Mouse (Mus musculus) induced T-regulatory cell, adult 2 months (primary cell): ENCODE data around the gene Sowahb.

Experiments used
- DNase-seq: peaks from one replicate; pipeline ENCODE4 v3.0.0-alpha.2; 2012; ENCODE audit warnings: low read depth

The Sowahb gene

DNA sequence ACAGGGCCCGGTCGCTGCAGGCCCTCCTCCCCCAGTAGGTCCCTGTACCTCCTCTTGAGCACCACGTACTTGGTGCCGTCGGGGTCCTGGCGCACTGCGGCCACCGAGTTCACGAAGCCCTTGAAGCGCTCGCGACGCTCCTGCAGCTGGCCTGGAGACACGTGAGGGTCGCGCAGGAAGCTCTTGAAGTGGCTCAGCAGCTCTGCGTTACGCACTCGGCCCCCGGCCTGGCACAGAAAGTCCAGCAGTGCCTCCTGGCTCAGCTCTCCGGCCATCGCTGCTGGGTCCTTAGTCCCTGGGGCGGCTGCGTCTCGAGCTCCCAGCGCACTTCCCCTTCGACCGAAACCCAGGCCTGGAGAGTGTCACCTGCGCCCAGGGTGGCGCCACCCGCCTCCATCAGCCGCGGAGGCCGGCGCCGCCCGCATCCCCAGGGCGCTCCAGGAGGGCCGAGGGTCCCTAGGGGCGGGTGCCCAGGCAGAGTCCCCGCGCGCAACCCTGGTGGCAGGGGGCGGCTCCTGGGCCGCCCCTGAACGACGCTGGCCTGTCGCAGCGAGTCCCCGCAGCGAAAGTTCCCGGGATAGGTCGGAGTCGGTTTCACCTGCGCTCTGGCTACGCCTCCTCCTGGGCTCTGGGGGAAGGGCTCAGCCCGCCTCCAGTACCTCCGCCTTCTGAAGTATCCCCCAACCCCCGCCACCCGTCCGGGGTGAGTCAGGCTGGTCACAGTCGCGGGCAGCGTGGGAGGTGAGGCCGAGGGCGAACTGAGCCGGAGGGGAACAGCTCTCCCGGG, at the start of gene Sowahb:
Gene Sowahb, minus strand, starts transcription at position 439 of the 787 bp plus-strand sequence.
- peak; percentile 28 for DNase-seq

DNA sequence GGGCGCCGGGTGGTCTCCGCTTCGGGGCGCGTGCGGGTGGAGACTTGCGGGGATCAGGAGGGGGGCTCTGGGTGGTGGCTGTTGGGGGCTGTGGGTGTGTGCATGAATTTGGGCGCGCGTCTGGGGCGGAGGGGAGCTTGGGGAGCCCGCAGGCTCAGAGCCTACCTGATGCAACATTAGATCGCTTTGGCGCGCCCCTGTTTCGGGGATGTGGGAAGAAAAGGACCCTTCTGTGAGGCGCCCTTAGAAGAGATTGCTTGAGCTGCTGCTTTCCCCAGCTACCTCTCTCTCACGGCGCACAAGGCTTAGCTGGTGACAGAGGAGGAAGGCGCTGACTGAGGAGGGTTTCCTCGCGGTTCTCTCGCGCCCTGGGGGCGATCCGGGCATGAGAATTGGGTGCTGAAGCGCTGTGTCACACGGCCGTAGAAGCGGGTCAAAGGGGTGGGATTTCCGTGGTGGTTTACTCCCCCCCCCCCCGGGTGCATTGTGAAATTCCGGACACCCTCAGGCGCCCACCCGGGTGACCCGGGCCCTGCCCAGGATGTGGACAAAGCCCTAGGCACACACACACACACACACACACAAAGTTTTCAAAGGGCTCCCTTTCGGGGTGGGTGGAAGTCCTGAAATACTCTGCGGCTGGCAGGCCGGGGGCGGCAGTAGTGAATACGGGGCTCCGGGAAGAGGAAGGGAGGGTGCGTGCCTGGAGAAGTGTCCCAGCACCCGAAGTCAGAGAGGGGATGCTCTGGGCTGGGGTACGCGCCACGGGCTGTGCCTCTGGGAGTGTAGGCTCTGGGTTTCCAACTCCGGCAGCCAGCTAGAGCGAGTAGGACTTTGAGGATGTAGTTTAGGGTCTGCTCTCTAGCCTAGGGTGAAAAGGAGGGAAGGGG, 49.1 kb upstream of the Sowahb start:
- peak; percentile 63 for DNase-seq

DNA sequence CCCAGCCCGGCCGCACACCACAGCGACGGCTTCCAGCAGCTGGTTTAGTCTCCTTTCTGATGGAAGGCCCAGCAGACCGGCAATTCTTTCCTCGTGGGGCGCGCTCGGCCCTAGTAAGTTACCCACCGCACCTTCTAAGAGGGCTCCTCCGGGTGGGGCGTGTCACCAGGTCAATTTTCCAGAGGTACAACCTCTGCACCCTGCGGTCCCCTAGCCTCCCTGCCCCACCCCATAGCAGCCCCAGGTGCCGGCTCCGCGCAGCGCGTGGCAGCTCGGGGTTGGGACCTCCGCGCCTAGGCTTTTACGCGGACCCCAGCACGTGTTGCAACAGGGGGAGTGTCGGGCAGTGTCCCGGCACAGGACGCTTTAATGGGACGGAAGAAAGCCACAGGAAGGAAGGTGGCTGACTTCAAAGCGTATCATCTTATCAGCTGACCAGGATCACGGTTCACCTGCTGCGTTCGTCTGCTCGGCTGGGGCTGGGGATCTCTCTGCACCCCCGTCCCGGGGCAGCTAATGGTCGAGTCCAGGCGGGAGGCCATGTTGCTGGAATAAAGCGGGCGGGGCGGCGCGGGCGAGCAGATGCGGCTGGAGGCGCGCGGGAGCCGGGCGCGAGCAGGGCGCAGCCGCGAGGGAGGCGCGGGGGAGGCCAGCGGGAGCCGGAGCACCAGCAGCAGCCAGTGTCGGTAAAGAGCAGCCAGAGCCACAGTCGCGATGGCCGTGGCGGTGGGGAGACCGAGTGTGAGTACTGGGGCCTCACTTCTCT, 48.2 kb upstream of the Sowahb start, which contains the start of gene Sept11:
Gene Sept11, plus strand, starts transcription at position 581 of the 766 bp plus-strand sequence.
- DNase-seq = peak; percentile 94

DNA sequence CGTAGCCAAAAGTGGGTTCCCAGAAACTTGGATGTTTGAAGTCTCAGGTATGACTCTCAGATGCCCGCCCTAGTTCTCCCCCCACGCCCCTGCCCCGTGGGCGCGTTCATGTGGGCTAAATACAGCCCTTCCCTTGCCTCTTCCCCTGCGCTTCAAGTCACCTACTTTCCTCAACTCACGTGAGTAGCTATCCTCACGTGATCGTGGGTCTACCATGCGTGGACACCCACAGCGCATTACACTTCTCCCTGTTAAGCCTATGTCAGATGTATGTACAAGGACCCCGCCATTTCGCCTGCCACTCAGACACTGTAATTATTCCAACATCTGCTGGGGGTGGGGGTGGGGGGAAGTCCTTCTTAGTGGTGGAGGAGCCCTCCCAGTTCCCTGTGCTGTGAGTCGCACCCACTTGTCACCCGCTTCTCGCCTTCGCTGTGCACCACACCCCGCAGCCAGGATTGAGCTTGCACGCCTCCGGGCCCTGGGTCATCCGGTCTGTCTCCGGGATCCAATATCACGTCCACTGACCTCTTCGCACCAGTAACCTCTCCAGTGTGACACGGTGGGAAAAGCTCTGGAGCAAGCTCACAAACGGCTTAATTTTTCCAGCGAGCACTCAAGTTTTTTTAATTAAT, 47.4 kb upstream of the Sowahb start:
- peak; percentile 61 for DNase-seq

GRCm38 (mm10) chr5:93091266-93091665, 46.4 kb upstream of the Sowahb start:
- peak; percentile 13 for DNase-seq

DNA sequence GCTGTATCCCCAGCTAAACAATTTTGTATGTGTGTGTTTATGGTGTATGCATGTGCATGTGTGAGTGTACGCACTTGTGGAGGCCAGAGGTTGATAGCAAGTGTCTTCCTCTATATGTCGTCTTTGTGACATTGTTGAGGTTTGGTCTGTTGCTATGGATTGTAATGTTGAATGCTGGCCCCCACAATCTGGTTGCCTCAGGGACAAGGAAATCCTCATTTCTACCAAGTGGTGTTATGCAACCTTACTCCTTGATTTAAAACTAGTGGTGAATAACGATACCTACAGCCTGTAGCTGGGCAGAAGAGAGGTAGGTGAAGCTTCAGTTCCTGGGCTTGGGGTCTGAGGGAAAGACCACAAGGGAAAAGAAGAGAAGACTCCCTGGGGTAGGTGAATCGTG, 41.1 kb upstream of the Sowahb start:
- no peak for DNase-seq

- DNase-seq = peak; percentile 30
These were observed 40.3 kb upstream of the Sowahb start for GRCm38 (mm10) chr5:93085015-93085598.

DNA sequence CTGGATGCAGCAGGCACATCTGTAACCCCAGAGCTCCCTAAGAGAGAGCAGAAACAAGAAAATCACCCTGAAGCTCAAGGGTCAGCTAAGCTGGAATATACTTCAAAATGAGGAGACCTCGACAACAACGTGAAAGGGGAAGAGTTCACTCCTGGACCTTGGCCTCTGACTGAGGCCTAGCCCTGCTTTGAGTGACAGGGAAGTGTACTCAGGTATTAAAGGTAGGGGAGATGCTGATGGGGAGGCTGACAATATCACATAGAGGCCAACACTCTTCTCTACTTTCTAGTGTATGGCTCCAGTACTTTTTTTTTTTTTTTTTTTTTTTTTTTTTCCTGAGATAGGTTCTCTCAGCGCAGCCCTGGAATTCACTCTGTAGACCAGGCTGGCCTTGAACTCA, 34.8 kb upstream of the Sowahb start:
- no peak for DNase-seq

DNA sequence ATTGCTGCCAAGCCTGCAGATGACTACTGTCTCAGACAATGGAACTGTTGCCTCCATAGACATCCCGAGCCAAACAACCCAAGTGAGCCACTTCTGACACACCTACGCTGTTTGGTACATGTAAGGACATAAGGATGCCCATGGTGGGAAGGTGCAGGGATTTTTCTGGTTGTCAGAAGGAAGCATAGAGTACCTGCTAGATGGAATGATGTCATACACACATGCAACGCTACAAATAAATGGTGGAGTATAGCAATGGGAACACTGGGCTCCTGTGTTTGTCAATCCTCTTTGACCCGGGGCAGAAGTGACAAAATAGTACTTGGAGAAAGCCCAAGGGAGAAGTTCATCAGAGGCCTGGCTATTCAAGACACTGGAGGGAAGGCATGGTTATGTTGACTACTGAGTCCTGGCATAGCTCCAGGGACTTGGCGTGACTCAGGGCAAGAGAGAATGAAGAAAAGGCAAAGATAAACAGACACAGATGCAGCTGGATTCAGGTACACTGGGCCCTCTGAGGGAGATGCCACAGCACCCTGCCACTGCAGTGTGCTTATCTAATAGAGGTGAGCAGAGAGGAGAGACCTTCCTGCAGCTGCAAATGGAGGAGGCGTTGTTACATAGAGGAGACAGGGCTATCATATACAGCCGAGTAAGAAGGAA, 33.0 kb upstream of the Sowahb start:
- DNase-seq = no peak

DNA sequence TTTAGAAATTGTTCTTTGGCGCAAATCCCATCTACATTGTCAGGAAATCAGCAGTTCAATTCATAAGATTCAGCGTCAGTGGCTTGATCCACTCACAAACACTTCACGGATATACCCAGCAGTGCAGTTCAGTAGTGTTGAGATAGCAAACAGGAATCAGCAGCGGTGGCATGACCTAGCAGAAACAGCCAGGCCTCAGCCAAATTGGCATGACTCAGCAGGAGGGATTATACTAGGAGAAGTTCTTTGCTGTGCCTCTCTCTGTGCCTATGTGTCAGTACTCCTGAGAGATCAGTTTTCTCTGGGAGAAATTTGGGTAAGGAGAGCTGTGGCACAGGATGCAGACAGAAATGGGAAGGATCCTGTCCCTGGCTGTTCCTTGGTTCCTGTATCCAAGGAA, 16.0 kb upstream of the Sowahb start:
- DNase-seq = no peak

GRCm38 (mm10) chr5:93053606-93054397, 9.0 kb upstream of the Sowahb start:
- peak; percentile 18 for DNase-seq

DNA sequence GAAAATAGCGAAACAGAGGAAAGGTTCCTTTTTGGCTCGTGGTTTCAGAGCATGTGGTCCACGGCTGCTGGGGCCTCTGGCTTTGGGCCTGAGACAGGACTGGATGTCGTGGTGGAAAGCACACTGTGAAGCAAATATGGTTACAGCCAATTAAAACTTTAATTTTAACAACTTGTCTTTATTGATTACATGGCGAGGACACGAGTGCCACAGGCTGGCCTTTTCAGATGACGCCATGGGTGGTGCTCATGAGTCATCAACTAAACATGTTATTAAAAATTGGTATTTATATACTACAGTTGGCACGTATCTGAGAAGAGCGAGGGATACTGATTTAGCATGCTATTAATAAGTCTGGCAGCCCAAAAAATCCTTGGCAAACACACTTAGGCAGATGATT, 7.1 kb upstream of the Sowahb start:
- DNase-seq = no peak

DNA sequence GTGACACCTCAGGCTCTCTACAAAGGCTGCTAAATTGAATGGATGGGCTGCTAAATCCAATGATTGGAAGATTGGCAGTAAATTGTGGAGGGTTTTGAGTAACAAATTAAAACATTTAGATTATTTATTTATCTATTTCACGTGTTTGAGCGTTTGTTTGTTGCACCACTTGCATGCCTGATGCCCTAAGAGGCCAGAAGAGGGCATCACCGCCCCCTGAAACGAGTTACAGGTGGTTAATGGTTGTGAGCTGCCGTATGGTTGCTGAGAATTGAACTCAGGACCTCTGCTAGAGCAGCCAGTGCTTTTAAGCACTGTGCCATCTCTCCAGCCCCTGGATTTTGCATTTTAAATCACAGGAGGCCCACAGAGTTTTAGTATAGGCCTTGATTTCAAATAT, 6.2 kb upstream of the Sowahb start:
- DNase-seq = peak; percentile 14

GRCm38 (mm10) chr5:93049971-93050370, 5.1 kb upstream of the Sowahb start:
- DNase-seq = no peak

GRCm38 (mm10) chr5:93048481-93049240, 3.8 kb upstream of the Sowahb start:
- no peak for DNase-seq

DNA sequence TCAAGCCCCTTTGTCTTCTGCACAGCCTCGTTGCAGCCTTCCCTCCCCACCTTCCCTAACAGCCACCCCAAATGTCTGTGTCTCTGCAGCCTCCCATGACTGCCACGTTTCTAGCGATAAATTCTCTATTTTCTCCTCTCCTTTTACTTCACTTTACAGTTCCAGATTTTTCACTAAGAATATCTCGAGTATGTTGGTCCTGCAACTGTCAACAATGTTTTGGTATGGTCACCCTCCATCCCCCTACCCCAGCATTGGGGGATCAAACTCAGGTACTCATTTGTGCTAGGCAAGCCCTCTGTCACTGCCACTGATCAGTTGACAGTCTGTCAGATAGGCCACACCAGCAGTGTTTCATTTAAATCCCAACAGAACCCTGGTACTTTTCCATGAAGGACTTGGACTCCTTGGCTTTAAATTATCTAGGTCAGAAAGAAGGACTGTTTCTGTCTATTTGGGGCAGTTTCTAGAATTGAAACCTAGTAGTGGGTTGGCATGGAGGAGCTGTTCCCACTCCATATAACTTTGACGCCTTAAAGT, 1.6 kb upstream of the Sowahb start:
- no peak for DNase-seq

DNA sequence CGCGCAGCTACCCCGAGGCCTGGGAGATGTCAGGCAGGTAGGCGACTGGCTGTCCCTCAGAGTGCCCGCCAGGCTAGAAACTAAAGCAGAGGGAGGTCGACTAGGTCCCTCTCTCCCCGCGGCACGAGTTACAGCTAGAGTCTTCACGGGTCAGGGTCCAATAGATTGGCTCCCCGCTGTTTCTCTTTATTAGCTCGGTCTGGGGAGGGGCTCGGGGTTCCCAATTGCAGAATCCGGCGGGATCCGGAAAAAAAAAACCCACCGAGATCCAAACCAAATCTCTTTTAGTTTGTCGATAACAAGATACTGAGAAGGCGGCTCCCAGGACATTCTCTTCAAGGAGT, 521 bp upstream of the Sowahb start:
- no peak for DNase-seq

- DNase-seq = no peak
These were observed 886 bp downstream of the Sowahb start for GRCm38 (mm10) chr5:93043688-93044583.
